Mouse (Mus musculus): Measurements from ENCODE around the gene Emc6. TPM values are rescaled to one million over a fixed set of nuclear protein-coding genes. Genes with fewer than 3 reads are reported as not detected.

Emc6 gene
- polyA plus RNA-seq, 2 experiments: 64.7 to 101 TPM

DNA sequence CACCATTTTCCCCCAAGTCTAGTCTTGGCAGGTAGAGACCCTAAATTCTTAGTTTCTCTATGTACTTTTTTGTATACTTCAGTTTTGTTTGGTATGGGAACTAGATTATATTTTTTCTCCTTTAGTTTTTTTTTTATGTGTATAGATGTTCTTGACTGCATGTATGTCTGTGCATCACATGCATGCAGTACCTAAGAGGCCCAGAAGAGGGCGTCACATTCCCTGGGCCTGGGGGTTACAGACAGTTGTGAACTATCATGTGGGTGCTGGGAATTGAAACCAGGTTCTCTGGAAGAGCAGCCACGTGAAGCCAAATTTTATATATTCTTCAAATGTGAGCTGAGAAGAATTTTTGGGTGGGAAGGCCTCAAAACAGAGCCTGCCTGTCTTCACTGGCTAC, 42.8 kb upstream of the Emc6 start:
- Histone ChIP-seq H3K9ac (ENCODE audit: low read depth, low read length, severe bottlenecking) (no peak overlapping the region), H3K4me2 (replicated peaks; ENCODE audit: low read depth, low read length, severe bottlenecking) (no peak overlapping the region), H3K27me3 (ENCODE audit: control insufficient read depth, insufficient read depth, low read length) (no peaks in the 10 kb centered on the region), H3K9me3 (ENCODE audit: control insufficient read depth, low read length) (no peaks in the 10 kb centered on the region), H3K4me1 (ENCODE audit: control insufficient read depth, insufficient read depth, low read length) (no peaks in the 10 kb centered on the region), H3K4me3 (replicated peaks; ENCODE audit: low read length) (no peak overlapping the region), H3K36me3 (ENCODE audit: control insufficient read depth, insufficient read depth, low read length) (no peaks in the 10 kb centered on the region), H3K27ac (replicated peaks; ENCODE audit: low read depth, low read length) (no peak overlapping the region)
- WGBS: 56% methylated on average over 2 of the region's 2 CpGs
- DNase-seq (ENCODE audit: low spot score) (no peak), ATAC-seq (ENCODE audit: low FRiP score, low read depth) (no peak)
- no peak for TF ChIP-seq POLR2A (IDR thresholded peaks at IDR 0.05; ENCODE audit: borderline replicate concordance, extremely low read depth, insufficient read depth, insufficient read length)

DNA sequence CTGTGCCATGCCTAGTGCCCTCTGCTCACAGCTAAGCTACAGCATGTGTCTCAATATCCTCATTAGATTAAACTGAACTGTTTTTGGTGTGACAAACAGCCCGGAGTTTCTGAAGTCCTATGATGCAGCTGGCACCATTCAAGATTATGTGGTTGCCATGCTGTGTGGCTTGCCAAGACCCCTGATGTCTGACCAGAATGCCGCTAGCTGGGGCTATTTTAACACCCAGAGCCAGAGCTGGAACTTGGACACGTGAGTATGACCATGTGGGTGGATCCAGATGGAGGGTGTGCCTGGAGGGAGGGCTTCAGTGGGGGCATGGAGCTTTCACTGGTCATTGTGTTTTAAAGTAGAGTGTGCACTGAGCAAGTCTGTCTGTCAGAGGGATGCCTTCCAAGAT, 37.1 kb upstream of the Emc6 start:
- WGBS: 66% methylated on average over 3 of the region's 3 CpGs
- H3K36me3 ChIP-seq (ENCODE audit: control insufficient read depth, insufficient read depth, low read length): no peaks in the 10 kb centered on the region
- no peaks in the 10 kb centered on the region for H3K27me3 ChIP-seq (ENCODE audit: control insufficient read depth, insufficient read depth, low read length)
- DNase-seq (ENCODE audit: low spot score) (no peak), ATAC-seq (ENCODE audit: low FRiP score, low read depth) (no peak)
- no peaks in the 10 kb centered on the region for H3K9me3 ChIP-seq (ENCODE audit: control insufficient read depth, low read length)
- H3K4me2 ChIP-seq (replicated peaks; ENCODE audit: low read depth, low read length, severe bottlenecking): no peak overlapping the region
- TF ChIP-seq POLR2A (IDR thresholded peaks at IDR 0.05; ENCODE audit: borderline replicate concordance, extremely low read depth, insufficient read depth, insufficient read length): no peak
- H3K27ac ChIP-seq (replicated peaks; ENCODE audit: low read depth, low read length): no peak overlapping the region
- no peaks in the 10 kb centered on the region for H3K4me1 ChIP-seq (ENCODE audit: control insufficient read depth, insufficient read depth, low read length)
- no peak overlapping the region for H3K9ac ChIP-seq (ENCODE audit: low read depth, low read length, severe bottlenecking)
- no peak overlapping the region for H3K4me3 ChIP-seq (replicated peaks; ENCODE audit: low read length)

DNA sequence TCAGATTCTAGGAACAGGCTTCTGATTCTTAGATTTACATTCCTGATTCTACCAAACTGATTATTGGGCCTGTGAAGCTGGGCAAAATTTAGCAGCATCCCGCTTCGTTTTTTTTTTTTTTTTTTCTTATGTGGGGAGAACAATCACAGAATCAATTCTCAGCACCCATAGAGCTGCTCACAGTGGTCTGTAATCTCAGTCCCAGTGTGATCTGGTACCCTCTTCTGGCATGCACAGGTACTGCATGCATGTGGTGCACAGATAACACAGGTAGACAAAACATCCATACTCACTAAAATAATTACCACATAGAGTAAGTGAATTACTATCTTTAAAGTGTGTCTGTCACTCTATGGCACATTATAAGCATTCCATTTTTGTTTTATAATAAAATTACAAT, 30.8 kb upstream of the Emc6 start:
- Histone ChIP-seq H3K4me2 (replicated peaks; ENCODE audit: low read depth, low read length, severe bottlenecking) (no peak overlapping the region), H3K9me3 (ENCODE audit: control insufficient read depth, low read length) (no peaks in the 10 kb centered on the region), H3K4me3 (replicated peaks; ENCODE audit: low read length) (no peak overlapping the region), H3K9ac (ENCODE audit: low read depth, low read length, severe bottlenecking) (no peak overlapping the region), H3K27me3 (ENCODE audit: control insufficient read depth, insufficient read depth, low read length) (no peaks in the 10 kb centered on the region), H3K27ac (replicated peaks; ENCODE audit: low read depth, low read length) (no peak overlapping the region), H3K36me3 (ENCODE audit: control insufficient read depth, insufficient read depth, low read length) (no peaks in the 10 kb centered on the region), H3K4me1 (ENCODE audit: control insufficient read depth, insufficient read depth, low read length) (no peaks in the 10 kb centered on the region)
- 87% methylated on average over 2 of the region's 2 CpGs for WGBS
- DNase-seq (ENCODE audit: low spot score) (no peak), ATAC-seq (ENCODE audit: low FRiP score, low read depth) (no peak)
- no peak for TF ChIP-seq POLR2A (IDR thresholded peaks at IDR 0.05; ENCODE audit: borderline replicate concordance, extremely low read depth, insufficient read depth, insufficient read length)

DNA sequence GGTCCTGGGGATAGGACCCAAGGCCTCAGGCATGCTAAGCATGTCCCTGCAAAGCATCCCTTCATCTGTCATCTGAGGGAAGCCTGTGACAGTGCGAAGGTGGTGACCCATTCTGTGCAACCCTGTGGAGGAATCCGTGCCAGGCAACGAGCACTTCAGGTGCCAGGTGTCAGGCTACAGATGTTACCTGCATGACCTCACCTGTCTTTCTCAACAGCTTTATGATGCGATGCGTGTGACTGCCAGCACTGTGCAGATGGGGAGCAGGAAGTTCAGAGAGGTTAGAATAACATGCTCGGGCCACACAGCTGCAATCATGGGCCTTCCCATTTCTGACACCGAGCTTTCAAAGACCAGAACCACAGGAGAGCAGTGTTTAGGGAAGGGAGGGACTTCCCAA, 28.4 kb upstream of the Emc6 start:
- no peak overlapping the region for H3K4me2 ChIP-seq (replicated peaks; ENCODE audit: low read depth, low read length, severe bottlenecking)
- no peak for DNase-seq (ENCODE audit: low spot score)

DNA sequence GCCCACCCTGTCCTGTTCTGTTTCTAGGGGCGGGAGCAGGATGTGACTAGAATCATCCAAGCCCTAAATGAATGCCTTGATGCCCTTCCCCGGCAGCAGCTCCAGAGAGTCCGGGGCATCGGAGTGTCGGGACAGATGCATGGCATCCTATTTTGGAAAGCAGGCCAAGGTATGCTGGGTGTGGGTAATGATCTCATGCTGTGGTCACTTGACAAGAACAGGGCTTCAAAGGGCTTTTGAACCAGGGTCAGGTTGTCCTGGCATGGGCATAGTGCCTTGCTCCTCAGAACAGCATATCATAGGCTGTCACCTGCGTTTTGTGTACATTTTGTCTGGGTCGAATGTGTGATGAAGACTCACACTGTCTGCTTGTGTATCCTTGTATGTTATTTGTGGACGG, 27.1 kb upstream of the Emc6 start:
- WGBS: 87% methylated on average over 8 of the region's 8 CpGs
- ATAC-seq (ENCODE audit: low FRiP score, low read depth) (no peak), DNase-seq (ENCODE audit: low spot score) (no peak)
- Histone ChIP-seq H3K27ac (replicated peaks; ENCODE audit: low read depth, low read length) (no peak overlapping the region), H3K36me3 (ENCODE audit: control insufficient read depth, insufficient read depth, low read length) (no peaks in the 10 kb centered on the region), H3K27me3 (ENCODE audit: control insufficient read depth, insufficient read depth, low read length) (no peaks in the 10 kb centered on the region), H3K4me1 (ENCODE audit: control insufficient read depth, insufficient read depth, low read length) (no peaks in the 10 kb centered on the region), H3K4me2 (replicated peaks; ENCODE audit: low read depth, low read length, severe bottlenecking) (no peak overlapping the region), H3K4me3 (replicated peaks; ENCODE audit: low read length) (no peak overlapping the region), H3K9me3 (ENCODE audit: control insufficient read depth, low read length) (no peaks in the 10 kb centered on the region), H3K9ac (ENCODE audit: low read depth, low read length, severe bottlenecking) (no peak overlapping the region)
- TF ChIP-seq POLR2A (IDR thresholded peaks at IDR 0.05; ENCODE audit: borderline replicate concordance, extremely low read depth, insufficient read depth, insufficient read length): no peak

More for the DNA sequence above, 28.4 kb upstream of the Emc6 start:
- 65% methylated on average over 7 of the region's 7 CpGs for WGBS
- H3K9me3 ChIP-seq (ENCODE audit: control insufficient read depth, low read length): no peaks in the 10 kb centered on the region
- H3K27ac ChIP-seq (replicated peaks; ENCODE audit: low read depth, low read length): no peak overlapping the region
- no peak overlapping the region for H3K4me3 ChIP-seq (replicated peaks; ENCODE audit: low read length)
- H3K27me3 ChIP-seq (ENCODE audit: control insufficient read depth, insufficient read depth, low read length): no peaks in the 10 kb centered on the region
- H3K9ac ChIP-seq (ENCODE audit: low read depth, low read length, severe bottlenecking): no peak overlapping the region
- TF ChIP-seq POLR2A (IDR thresholded peaks at IDR 0.05; ENCODE audit: borderline replicate concordance, extremely low read depth, insufficient read depth, insufficient read length): no peak
- H3K4me1 ChIP-seq (ENCODE audit: control insufficient read depth, insufficient read depth, low read length): no peaks in the 10 kb centered on the region
- no peak for ATAC-seq (ENCODE audit: low FRiP score, low read depth)
- H3K36me3 ChIP-seq (ENCODE audit: control insufficient read depth, insufficient read depth, low read length): no peaks in the 10 kb centered on the region

DNA sequence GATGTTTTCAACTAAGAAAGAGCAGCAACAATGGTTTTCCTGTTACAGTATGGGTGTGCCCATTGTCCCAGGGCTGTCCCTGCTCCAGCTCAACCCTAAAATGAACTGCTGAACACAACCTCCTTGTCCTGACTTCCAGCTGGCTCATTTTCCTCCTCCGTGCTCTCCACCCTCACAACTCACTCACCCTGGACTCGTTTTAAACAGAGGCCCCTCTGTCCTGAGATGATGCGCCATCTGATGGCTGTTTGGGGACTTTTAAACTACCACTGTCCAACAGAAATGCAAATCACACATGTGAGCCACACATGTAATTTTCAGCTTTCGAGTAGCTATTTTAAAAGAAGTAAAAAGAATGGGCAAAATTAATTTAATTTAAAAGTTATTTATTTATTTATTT, 24.8 kb upstream of the Emc6 start:
- DNase-seq (ENCODE audit: low spot score) (no peak), ATAC-seq (ENCODE audit: low FRiP score, low read depth) (no peak)
- no peak overlapping the region for H3K27ac ChIP-seq (replicated peaks; ENCODE audit: low read depth, low read length)
- no peaks in the 10 kb centered on the region for H3K36me3 ChIP-seq (ENCODE audit: control insufficient read depth, insufficient read depth, low read length)
- H3K4me2 ChIP-seq (replicated peaks; ENCODE audit: low read depth, low read length, severe bottlenecking): no peak overlapping the region
- no peak for TF ChIP-seq POLR2A (IDR thresholded peaks at IDR 0.05; ENCODE audit: borderline replicate concordance, extremely low read depth, insufficient read depth, insufficient read length)
- no peak overlapping the region for H3K4me3 ChIP-seq (replicated peaks; ENCODE audit: low read length)
- no peaks in the 10 kb centered on the region for H3K9me3 ChIP-seq (ENCODE audit: control insufficient read depth, low read length)
- 38% methylated on average over 4 of the region's 4 CpGs for WGBS
- no peaks in the 10 kb centered on the region for H3K27me3 ChIP-seq (ENCODE audit: control insufficient read depth, insufficient read depth, low read length)
- H3K4me1 ChIP-seq (ENCODE audit: control insufficient read depth, insufficient read depth, low read length): peaks cover 3% of the 10 kb centered on the region; the same call in 1 of the 2 replicates
- H3K9ac ChIP-seq (ENCODE audit: low read depth, low read length, severe bottlenecking): no peak overlapping the region
